In genomic region chr5:125224925-125225324, GRCm38 (mm10) we compare ENCODE assay signal across 20 mouse cellular contexts. TPM values are rescaled to one million over a fixed set of nuclear protein-coding genes. Genes with fewer than 3 reads are reported as not detected.
DNase-seq lines count a peak whose midpoint lies in the region; TF ChIP-seq lines count a peak whose summit lies in the region.
"Had no signal": no experiment of that assay in that cellular context is flagged by ENCODE, and none has a peak within 500 bp of the region (broad histone marks: within the 10 kb centered on the region; RNA-seq: fewer than 3 reads in every experiment).

No protein-coding gene starts in this region.

- peak overlapping the region; percentile 92; the same call in 1 of the 2 replicates for H3K27ac ChIP-seq in layer of hippocampus, adult 2 months
- H3K27ac ChIP-seq: heart, embryonic 10.5 days; liver, embryonic 13.5 days; stomach, embryonic 15.5 days had no signal

- DNase-seq in adrenal gland, postnatal 14 days = peak; percentile 55
- DNase-seq in adrenal gland, postnatal 10 days = no peak
- no peak for DNase-seq in layer of hippocampus, adult 2 months (ENCODE audit: low spot score in 2 of 2)
- no peak for DNase-seq in layer of hippocampus, adult 9-11 months
- peak; percentile 61 for DNase-seq in embryo, embryonic 9.5 days (ENCODE audit: extremely low spot score)
- DNase-seq in retina, postnatal 1 day = peak; percentile 56
- DNase-seq in right cerebral cortex, postnatal 4 days = no peak
- no peak for DNase-seq in thymus, adult 18-20 months
- DNase-seq: cerebellum, adult 11 months; cerebellum, postnatal 14 days; heart, postnatal 4 days; kidney, adult 18-20 months; kidney, postnatal 4 days; liver, embryonic 13.5 days; lung, embryonic 14.5 days; thymus, postnatal 36 days had no signal

- no peak for TF ChIP-seq CTCF in layer of hippocampus, adult 2 months (conservative IDR thresholded peaks at IDR 0.05)

- no peak overlapping the region for H3K4me3 ChIP-seq in layer of hippocampus, adult 2 months
- H3K4me3 ChIP-seq: heart, embryonic 10.5 days; left cerebral cortex, adult 2 months; liver, embryonic 13.5 days; megakaryocyte, embryonic 14.5 days; stomach, embryonic 15.5 days had no signal

RNA-seq across cellular contexts. Expression of gene Ncor2, which starts 45.9 kb away (rescaled TPM):
- 165 and 192 TPM in 2 replicates for total RNA-seq in adrenal gland, postnatal 14 days (2021)
- 100 to 1,000 TPM; 125 to 153 TPM for total RNA-seq in adrenal gland, postnatal 10 days (2021)
- 100 to 1,000 TPM; 285 to 307 TPM for total RNA-seq in layer of hippocampus, adult 2 months (2021)

Comparison
In these comparisons a context has a peak if more than half of its experiments do, and no peak if none do; other contexts are left out.
1. DNase-seq: peak in adrenal gland, postnatal 14 days (single experiment), embryo, embryonic 9.5 days (single experiment) and retina, postnatal 1 day (single experiment); none in adrenal gland, postnatal 10 days (single experiment), layer of hippocampus, adult 2 months (0 of 2), layer of hippocampus, adult 9-11 months (single experiment), right cerebral cortex, postnatal 4 days (single experiment) and thymus, adult 18-20 months (0 of 2).